Mouse (Mus musculus): ENCODE measurements around the gene Sct.

Gene Sct

GRCm38 (mm10) chr7:141278766-141279590, at the start of gene Sct:
Sct (minus strand) TSS chr7:141279133.
- no peak for DNase-seq (ENCODE audit: low spot score in 2 of 2)

GRCm38 (mm10) chr7:141328373-141328990, 49.5 kb upstream of the Sct start:
- no peak for DNase-seq (ENCODE audit: low spot score in 2 of 2)

DNA sequence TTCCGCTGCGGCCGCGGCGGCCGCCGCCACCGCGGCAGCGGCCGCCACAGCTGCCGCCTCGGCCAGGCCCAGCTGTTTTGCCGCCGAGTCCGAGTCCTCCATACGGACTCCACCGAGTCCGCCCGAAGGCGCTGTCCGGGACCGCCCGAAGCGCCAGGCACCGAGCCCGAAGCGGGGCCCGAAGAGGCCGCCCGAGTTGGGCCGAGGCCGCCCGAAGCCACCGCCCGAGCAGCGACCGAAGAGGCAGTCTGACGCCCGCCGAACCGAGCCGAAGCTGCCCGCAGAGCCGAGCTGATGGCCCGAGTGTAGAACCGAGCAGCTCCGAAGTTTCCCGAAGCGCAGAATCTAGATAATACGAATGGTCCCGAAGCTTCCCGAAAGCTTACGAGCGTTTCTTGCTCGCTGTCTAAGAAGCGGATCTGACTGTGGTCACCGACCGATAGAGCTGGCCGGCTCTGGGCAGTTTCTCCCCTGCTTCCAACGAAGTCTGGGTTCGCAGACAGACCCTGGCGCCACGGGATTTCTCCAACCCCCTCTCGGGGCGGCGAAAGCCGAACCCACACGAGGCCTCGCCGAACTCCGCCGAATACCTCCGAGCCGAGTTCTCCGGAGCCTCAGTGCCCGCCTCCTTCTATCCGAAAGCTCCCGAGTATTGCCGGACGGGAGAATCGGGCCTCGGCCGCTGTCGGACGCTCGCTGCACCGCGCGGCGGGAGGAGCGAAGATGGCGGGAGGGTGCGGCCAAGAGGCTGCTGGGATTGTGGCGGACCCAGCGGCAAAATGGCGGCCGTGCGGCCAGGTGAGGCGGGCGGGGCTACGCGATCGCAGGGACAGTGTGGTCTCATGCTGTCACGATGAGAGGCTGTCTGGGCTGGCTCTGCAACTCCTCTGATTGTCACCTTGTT, 48.8 kb upstream of the Sct start, which contains the start of the genes Deaf1 and Tmem80:
Gene Deaf1, minus strand, starts transcription at position 222 of the 904 bp plus-strand sequence.
Gene Tmem80, plus strand, starts transcription at position 271 of the 904 bp plus-strand sequence.
- DNase-seq (ENCODE audit: low spot score in 2 of 2): peak; percentile 98 to 99

DNA sequence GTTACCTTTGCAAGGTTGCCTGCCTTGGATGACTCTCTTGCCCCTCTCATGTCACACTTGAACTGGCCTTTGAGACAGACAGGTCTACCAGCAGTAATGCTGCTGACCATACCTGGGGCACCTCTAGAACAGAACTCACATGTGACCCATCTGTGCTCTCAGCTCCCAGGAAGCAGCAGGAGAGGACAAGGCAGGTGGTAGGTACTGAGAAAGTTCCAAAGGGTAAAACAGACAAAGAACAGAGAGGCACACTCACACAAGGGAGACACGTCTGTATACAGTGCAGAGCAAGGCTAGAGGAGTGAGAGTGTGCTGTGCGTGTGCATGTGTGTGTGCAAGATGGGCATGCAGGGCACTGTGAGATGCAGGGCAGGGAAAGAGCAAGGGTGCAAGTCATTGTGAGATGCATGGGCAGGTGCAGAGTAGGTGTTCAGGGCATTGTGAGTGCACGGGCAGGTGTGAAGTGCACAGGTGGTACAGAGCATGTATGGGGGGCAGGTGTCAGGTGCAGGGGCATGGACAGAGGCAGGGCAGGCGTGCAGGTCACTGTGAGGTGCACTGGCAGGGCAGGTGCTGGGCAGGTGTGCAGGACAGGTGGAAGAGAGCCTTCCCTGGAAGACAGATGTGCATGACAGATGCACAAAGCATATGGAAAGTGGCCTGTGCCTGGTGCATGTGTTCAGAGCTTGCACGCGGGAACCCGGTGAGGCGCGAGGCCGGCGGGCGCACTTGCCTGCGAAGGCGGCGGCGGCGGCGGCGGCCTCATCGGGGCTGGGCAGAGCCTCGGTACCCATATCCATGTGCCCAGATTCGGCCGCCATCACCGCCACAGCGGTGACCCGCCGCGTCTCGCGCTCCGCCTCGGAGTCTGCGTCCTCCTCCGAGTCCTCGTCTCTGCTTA, 47.9 kb upstream of the Sct start:
- DNase-seq (ENCODE audit: low spot score in 2 of 2): no peak

DNA sequence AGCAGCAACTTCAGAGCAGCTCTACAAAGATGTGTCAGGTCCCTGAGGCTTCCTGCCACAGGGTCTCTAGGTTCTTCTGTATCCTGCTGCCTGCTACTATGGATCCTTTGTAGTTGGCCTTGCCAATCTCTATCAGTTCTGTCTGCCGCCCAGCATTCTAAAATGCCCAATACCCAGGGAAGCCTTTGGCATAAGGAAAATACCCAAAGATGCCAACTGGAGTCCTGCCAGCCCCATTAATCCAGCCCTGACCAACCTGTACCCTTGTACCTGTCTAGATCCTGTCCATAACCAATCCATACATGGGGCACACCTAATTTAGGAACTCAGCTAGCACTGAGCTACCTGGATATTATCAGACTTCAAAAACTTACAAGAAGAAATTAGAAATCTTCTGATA, 45.8 kb upstream of the Sct start:
- DNase-seq (ENCODE audit: low spot score in 2 of 2): no peak

GRCm38 (mm10) chr7:141319446-141319845, 40.5 kb upstream of the Sct start:
- DNase-seq (ENCODE audit: low spot score in 2 of 2): no peak

DNA sequence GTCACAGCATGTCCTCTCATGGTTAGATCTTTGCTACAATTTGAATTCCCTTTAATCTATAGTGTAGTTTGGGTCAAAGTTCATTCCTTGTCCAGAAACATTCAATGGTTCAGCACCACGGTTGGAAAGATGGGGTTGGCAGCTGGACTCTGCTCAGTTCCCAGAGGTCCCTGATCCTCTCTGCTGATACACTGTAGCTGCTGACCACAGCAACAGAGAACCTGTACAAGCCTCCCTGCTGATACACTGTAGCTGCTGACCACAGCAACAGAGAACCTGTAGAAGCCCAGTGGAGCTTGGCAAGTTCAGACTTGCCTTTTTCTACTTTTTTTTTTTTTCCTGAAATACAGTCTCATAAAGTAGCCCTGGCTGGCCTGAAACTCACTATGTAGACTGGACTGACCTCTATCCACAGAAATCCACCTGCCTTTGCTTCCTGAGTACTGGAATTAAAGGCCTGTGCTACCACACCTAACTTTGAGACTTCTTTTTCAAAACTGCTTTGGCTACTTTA, 38.7 kb upstream of the Sct start:
- no peak for DNase-seq (ENCODE audit: low spot score in 2 of 2)

DNA sequence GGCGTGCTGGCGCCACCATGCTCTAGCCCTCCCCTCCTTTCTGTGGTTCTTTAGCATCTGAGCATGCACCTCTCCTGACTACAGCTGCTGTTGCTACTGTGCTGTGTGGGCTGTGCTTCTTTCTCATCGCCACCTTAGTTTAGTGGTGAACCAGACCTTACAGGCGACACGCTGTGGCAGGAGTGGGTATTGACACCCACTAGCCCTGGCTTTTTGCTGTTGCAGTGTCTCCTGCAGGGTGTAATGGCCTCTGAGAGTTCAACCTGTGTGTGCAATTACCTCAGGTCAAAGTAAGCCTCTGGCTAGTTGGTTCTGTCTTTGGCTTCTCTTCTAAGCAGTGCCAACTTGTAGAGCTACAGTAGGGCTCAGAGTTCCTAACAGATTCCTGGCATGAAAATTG, 37.0 kb upstream of the Sct start:
- DNase-seq (ENCODE audit: low spot score in 2 of 2): peak in 1 of 2 experiments; percentile 22

GRCm38 (mm10) chr7:141315076-141315475, 36.1 kb upstream of the Sct start:
- no peak for DNase-seq (ENCODE audit: low spot score in 2 of 2)

DNA sequence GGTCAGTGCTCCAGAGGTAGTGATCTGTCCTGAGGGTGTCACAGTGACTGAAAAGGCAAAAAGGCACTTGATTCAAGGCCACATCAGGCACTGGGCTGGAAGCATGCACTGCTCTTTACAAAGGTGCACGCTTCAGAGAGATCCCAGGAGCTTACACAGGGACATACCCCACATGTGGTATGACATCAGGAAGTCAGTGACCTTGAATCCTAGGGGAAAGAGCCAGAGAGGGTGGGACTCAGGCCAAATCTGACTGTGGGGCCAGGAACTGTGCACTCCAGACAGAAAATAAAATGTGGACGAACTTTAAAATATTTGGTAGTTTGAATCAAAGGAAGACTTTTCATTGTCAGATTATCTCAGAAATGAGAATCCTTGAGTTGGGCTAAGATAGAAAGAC, 35.5 kb upstream of the Sct start:
- no peak for DNase-seq (ENCODE audit: low spot score in 2 of 2)

DNA sequence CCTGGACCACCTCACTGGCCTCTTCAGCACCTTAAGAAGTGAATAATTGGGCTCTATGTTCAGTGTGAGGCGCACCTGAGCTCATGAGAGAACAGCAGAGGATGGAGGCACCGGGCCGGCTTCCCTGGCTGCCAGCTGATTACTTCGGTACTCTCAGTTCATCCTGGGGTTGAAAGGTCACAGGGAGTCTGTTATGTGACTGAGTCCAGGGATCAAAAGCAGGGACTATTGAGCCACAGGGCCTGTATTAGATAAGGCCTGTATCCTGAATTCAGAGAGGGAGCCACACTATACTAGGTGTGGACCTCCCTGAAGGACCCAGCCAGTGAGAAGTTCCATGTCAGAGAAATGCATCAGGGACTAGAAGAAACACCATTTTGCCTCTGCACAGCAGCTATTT, 25.6 kb upstream of the Sct start:
- DNase-seq (ENCODE audit: low spot score in 2 of 2): no peak

DNA sequence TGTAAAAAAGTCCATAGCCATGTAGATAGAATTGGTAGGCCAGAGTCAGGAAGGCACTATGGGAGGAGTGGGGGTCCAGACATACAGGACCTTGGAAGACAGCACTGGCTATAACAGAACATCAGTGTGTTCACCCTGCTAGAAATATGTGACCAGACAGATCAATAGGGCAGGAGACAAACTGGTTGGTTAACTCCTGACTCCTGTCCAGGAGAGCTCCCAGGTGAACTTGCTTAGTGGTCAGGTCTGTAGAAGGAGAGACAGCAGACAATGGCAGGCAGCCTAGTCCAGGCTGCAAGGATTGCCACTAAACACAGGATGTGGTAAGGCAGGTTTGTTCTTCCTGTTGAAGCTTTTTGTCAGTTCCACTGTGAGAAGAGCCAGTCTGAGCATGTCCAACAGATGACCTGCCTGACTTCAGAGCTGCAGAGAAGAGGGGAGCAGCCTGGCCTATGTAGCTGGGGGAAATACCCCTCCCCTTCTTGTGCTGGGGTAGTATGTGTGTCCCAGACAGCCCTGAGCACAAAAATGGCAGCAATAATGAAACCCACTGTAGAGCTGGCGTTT, 23.9 kb upstream of the Sct start:
- no peak for DNase-seq (ENCODE audit: low spot score in 2 of 2)

DNA sequence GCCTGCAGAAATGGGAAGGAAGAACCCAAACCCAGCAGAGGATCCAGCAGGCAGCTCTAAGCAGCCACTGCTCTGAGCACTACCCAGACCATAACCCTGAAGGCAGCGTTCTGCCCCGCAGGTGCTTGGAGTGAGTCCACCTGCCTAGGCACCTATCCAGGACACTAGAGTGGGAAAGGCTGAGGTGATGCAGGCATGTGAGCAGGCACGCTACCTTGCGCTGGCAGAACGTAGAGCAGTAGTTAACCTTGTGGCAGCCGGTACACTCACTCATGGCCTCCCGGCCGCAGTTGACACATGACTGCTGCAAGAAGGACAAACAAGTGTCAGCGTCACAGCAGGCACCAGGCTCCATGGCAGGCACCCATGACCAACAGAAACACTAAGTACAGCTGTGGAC, 22.5 kb upstream of the Sct start:
- DNase-seq (ENCODE audit: low spot score in 2 of 2): no peak

- no peak for DNase-seq (ENCODE audit: low spot score in 2 of 2)
Observed at GRCm38 (mm10) chr7:141299175-141299574, 20.2 kb upstream of the Sct start.

DNA sequence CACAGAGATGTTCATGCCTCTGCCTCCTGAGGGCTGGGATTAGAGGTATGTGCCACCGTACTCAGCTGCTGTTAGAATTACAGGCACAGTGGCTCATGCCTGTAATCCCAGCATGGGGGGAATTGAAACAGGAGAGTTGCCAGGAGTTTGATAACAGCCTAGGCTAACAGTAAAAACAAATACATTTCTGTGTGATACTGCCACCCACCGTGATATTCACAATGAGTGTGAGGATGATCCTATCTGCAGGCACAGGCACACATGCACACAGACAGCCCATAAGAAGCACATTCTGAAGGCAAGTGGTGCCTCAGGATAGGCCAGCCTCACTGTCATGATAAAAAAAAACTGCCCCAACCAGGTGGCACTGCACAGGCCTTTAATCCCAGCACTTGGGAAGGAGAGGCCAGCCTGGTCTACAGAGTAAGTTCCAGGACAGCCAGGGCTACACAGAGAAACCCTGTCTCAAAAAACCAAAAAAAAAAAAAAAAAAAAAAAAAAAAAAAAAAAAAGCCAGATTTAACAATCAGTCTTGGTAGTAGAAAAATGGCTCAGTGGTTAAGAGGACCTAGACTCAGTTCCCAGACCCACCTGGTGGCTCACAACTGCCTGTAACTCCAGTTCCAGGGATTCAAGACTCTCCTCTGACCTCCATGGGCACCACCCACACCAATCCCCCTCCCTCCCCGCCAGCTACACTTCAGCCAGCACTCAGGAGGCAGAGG, 19.2 kb upstream of the Sct start:
- DNase-seq (ENCODE audit: low spot score in 2 of 2): no peak

- DNase-seq (ENCODE audit: low spot score in 2 of 2): no peak
Observed at GRCm38 (mm10) chr7:141294479-141294878, 15.5 kb upstream of the Sct start.

- peak in 1 of 2 experiments; percentile 34 for DNase-seq (ENCODE audit: low spot score in 2 of 2)
Observed at GRCm38 (mm10) chr7:141293852-141294471, 15.0 kb upstream of the Sct start.

DNA sequence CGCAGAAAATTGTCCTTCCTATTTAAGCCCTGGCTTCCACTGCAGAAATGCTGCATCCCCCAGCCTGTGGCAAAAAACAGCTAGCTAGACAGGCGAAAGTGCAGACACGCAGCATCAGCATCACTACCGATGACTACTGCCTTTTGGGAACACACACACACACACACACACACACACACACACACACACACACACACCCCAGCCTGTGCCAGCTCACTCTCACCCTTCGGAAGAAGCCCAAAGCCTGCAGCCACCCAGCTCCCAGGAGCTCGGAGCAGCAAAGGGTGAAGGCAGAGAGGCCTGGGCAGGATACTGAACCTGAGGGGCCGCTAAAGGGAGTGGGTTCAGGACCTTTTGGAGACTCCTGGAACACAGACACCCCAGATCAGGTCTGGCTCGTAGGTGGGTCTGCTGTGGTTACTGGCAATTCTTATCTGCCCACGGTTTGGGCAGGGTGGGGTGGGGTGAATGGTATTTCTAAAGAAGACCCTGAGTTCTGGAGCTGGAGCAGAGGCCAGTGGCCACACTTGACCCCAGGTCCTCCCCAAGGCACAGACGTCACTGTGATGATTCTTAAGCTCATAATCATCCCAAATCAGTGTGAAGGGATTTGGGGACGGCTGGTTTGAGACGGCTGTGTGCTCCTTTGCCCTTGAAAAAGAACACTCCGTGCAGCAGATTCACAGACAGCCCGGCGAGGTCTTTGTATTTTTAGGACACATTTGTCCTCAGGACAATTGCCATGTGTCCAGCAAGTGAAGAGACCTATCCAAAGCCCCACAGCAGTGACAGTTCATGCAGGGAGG, 13.9 kb upstream of the Sct start:
- DNase-seq (ENCODE audit: low spot score in 2 of 2): no peak
